Mouse (Mus musculus) liver, embryonic 13.5 days (tissue): ENCODE results near the gene Stra6l. TPM values are rescaled to one million over a fixed set of nuclear protein-coding genes. Genes with fewer than 3 reads are reported as not detected.

Source experiments
- ATAC-seq: fragments of 200-750 bp; cut with Nextera tagmentation; 2 replicates; pipeline ENCODE4 v1.8.0; 2017; ENCODE audit warnings: low read depth, mild to moderate bottlenecking, moderate number of reproducible peaks, moderate library complexity
- DNase-seq: peaks from one replicate; pipeline ENCODE4 v3.0.0; 2022
- H3K27ac ChIP-seq: fragments of 300-500 bp; sonication (generic); 2 replicates; pipeline ENCODE4 v1.5.1; 2015; ENCODE audit warnings: moderate library complexity, mild to moderate bottlenecking, inconsistent platforms
- H3K27me3 ChIP-seq: fragments of 300-500 bp; sonication (generic); 2 replicates; pipeline ENCODE4 v1.6.1; 2015; ENCODE audit warnings: mild to moderate bottlenecking, inconsistent platforms
- H3K36me3 ChIP-seq: fragments of 300-500 bp; sonication (generic); 2 replicates; pipeline ENCODE4 v1.6.1; 2015; ENCODE audit warnings: mild to moderate bottlenecking, inconsistent platforms
- H3K4me1 ChIP-seq: fragments of 300-500 bp; sonication (generic); replicated peaks from 2 replicates; pipeline ENCODE4 v1.6.1; 2015; ENCODE audit warnings: inconsistent platforms
- H3K4me2 ChIP-seq: fragments of 300-500 bp; sonication (generic); 2 replicates; pipeline ENCODE4 v1.6.1; 2015; ENCODE audit warnings: inconsistent platforms, mild to moderate bottlenecking, moderate library complexity
- H3K4me3 ChIP-seq: fragments of 300-500 bp; sonication (generic); replicated peaks from 2 replicates; pipeline ENCODE4 v1.5.1; 2015; ENCODE audit warnings: mild to moderate bottlenecking, inconsistent platforms
- H3K9ac ChIP-seq: fragments of 300-500 bp; sonication (generic); 2 replicates; pipeline ENCODE4 v1.6.1; 2015; ENCODE audit warnings: mild to moderate bottlenecking, inconsistent platforms
- H3K9me3 ChIP-seq: fragments of 300-500 bp; sonication (generic); replicated peaks from 2 replicates; pipeline ENCODE4 v1.6.1; 2016; ENCODE audit warnings: inconsistent platforms
- WGBS: fragments of 180-500 bp; shearing (Covaris S2); methylation state at CpG from one replicate; pipeline ENCODE4 v1.1.7; 2015; ENCODE audit not compliant: insufficient replicate concordance; 5-methylcytosine and 5-hydroxymethylcytosine counted together
- polyA plus RNA-seq: library from polyadenylated mRNA; unstranded; fragments of >200 nt; fragmentation: Nextera tagmentation; extraction: Ambion mirVana; gene quantifications from 2 replicates; pipeline ENCODE4 v1.2.1, GENCODE M21; 2015

The Stra6l gene
- polyA plus RNA-seq, 1 experiment from 2014 or later = 2.9 TPM

DNA sequence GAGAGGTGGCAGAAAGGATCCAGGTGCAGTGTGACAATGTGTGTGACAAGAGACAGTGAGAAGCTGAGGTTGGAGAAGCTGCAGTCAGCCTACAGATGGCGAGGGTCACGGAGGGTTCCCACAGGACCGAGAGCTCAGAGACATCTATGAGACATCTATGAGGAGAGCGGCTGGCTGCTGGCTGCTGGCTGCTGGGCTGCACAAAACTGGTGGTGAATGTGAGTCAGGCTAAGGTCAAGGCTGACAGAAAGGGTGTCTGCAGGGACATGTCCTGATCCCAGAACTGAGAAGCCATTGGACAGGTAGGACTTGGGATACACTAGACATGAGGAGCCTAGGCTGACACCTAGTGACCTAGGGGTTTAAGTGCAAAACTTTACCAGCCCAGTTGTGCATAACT, 75.5 kb downstream of the Stra6l start:
- ATAC-seq (no peak), DNase-seq (no peak)
- WGBS = 73% methylated on average over 4 of the region's 4 CpGs

DNA sequence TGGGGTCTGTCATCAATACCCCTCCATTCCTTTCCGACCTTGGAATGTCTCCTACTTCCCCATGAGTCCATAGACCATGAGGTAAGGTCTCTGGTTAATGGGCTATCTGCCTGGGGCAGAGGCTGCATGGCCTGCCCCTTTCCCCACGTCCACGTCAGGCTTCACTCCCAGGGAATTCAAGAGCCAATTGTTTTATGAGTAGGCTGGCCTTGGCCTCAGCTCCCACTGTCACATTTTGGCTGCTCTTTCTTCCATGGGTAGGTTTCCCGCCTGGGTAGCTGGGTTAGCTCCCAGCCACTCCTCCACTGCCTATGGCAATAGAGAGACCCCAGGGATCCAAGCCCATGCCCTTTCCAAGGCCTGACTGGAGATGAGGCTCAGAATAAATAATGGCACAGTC, 80.1 kb downstream of the Stra6l start:
- ATAC-seq = no peak
- H3K9me3 ChIP-seq = no peaks in the 10 kb centered on the region
- 67% methylated on average over 4 of the region's 4 CpGs for WGBS
- no peak for DNase-seq
- no peak overlapping the region for H3K4me3 ChIP-seq
- no peaks in the 10 kb centered on the region for H3K27me3 ChIP-seq
- H3K36me3 ChIP-seq = no peaks in the 10 kb centered on the region
- no peak overlapping the region for H3K4me2 ChIP-seq
- H3K27ac ChIP-seq = no peak overlapping the region
- no peak overlapping the region for H3K9ac ChIP-seq
- no peaks in the 10 kb centered on the region for H3K4me1 ChIP-seq

More for the DNA sequence above, 75.5 kb downstream of the Stra6l start:
- H3K27me3 ChIP-seq = no peaks in the 10 kb centered on the region
- no peak overlapping the region for H3K4me2 ChIP-seq
- no peaks in the 10 kb centered on the region for H3K9me3 ChIP-seq
- H3K27ac ChIP-seq = no peak overlapping the region
- no peak overlapping the region for H3K9ac ChIP-seq
- H3K4me3 ChIP-seq = no peak overlapping the region
- H3K36me3 ChIP-seq = no peaks in the 10 kb centered on the region
- H3K4me1 ChIP-seq = no peaks in the 10 kb centered on the region

Other genes starting within 250 kb of the Stra6l start
- gene Aldh1b1, start 49.6 kb upstream of the Stra6l start, polyA plus RNA-seq = 44.1 and 50.6 TPM in 2 replicates
- gene Igfbpl1, start 21.7 kb upstream of the Stra6l start, polyA plus RNA-seq = 0.03 and 0.05 TPM in 2 replicates
- 0.07 TPM in 2 replicates for gene Ccdc180, start 41.6 kb downstream of the Stra6l start, polyA plus RNA-seq
- gene Tdrd7, start 116.7 kb downstream of the Stra6l start, polyA plus RNA-seq = 5.4 and 8.7 TPM in 2 replicates
- 42.0 and 53.4 TPM in 2 replicates for gene Tmod1, start 190.3 kb downstream of the Stra6l start, polyA plus RNA-seq